Mouse (Mus musculus): ENCODE results near the gene Rab11fip4.

GRCm38 (mm10) chr11:79702092-79702491 is 111.1 kb downstream of the Rab11fip4 start:
- TF ChIP-seq POLR2AphosphoS5 (IDR thresholded peaks at IDR 0.05; ENCODE audit: insufficient replicate concordance, low read depth, low read length) = no peak
- TF ChIP-seq CTCF (IDR thresholded peaks at IDR 0.05; ENCODE audit: low read depth, low read length) = no peak
- TF ChIP-seq GATA1 (IDR thresholded peaks at IDR 0.05; ENCODE audit: borderline replicate concordance, low read length) = no peak
